Comparison of ENCODE assay signal across 16 mouse cellular contexts in the genomic region with DNA sequence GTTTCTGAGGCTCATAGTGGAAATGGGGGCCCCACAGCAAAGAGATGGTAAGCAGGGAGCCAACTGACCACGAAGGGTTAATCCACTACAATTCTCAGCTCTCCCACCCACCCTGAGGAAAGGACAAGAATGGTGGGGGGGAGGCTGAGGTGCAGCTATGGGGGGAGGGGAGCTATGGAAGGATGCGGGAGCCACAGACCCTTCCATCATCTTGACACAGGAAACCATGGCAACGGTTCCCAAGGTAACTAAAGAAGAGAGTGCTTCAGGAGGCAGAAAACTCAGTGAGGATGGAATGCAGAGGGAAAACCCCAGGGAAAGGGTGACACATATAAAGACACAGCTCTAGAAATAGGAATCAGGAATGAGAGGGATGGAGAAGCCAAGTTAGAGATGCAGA. TPM values are rescaled to one million over a fixed set of nuclear protein-coding genes. Genes with fewer than 3 reads are reported as not detected.
DNase-seq lines count a peak whose midpoint lies in the region; ATAC-seq and TF ChIP-seq lines count a peak whose summit lies in the region.
"Had no signal": no experiment of that assay in that cellular context is flagged by ENCODE, and none has a peak within 500 bp of the region (broad histone marks: within the 10 kb centered on the region; RNA-seq: fewer than 3 reads in every experiment).

No protein-coding gene starts in this region.

- no peak for TF ChIP-seq CTCF in cerebellum, adult 2 months (IDR thresholded peaks at IDR 0.05; ENCODE audit: borderline replicate concordance, insufficient read depth, low read depth, low read length)
- TF ChIP-seq CTCF in stomach, postnatal 0 days (IDR thresholded peaks at IDR 0.05; ENCODE audit: low read depth), result no peak

- H3K4me1 ChIP-seq in hindbrain, embryonic 10.5 days (replicated peaks), result peaks cover 30% of the 10 kb centered on the region
- peaks cover 32% of the 10 kb centered on the region for H3K4me1 ChIP-seq in midbrain, embryonic 12.5 days
- H3K4me1 ChIP-seq in cerebellum, adult 2 months (ENCODE audit: control insufficient read depth, insufficient read depth, low read length), result no peaks in the 10 kb centered on the region
- no peaks in the 10 kb centered on the region for H3K4me1 ChIP-seq in stomach, postnatal 0 days (replicated peaks; ENCODE audit: control insufficient read depth, insufficient read depth)
- H3K4me1 ChIP-seq: heart, embryonic 15.5 days; limb, embryonic 13.5 days; megakaryocyte, embryonic 14.5 days had no signal

- TF ChIP-seq POLR2A in cerebellum, adult 2 months (IDR thresholded peaks at IDR 0.05; ENCODE audit: borderline replicate concordance, insufficient read depth, low read length), result no peak

- ATAC-seq in midbrain, embryonic 12.5 days (ENCODE audit: low FRiP score, low read depth), result peak; percentile 82
- ATAC-seq in stomach, postnatal 0 days (ENCODE audit: low FRiP score, low TSS enrichment), result no peak

- 55% methylated on average over 3 of the region's 3 CpGs for WGBS in hindbrain, embryonic 10.5 days
- WGBS in midbrain, embryonic 12.5 days, result 47% methylated on average over 3 of the region's 3 CpGs
- WGBS in cerebellum, adult 2 months, result 52% methylated on average over 3 of the region's 3 CpGs
- WGBS in stomach, postnatal 0 days, result 46% methylated on average over 3 of the region's 3 CpGs

- no peaks in the 10 kb centered on the region for H3K9me3 ChIP-seq in hindbrain, embryonic 10.5 days
- H3K9me3 ChIP-seq in midbrain, embryonic 12.5 days, result no peaks in the 10 kb centered on the region
- no peaks in the 10 kb centered on the region for H3K9me3 ChIP-seq in stomach, postnatal 0 days (ENCODE audit: control insufficient read depth, low read length)
- H3K9me3 ChIP-seq: heart, embryonic 15.5 days; limb, embryonic 13.5 days; megakaryocyte, embryonic 14.5 days had no signal

- peak; percentile 51 for DNase-seq in R1 (ENCODE audit: low read depth, low spot score)
- DNase-seq in embryo, embryonic 11 days, result peak; percentile 70
- DNase-seq in hindbrain, embryonic 10.5 days (ENCODE audit: low spot score), result peak; percentile 17
- no peak for DNase-seq in cerebellum, adult 2 months
- no peak for DNase-seq in kidney, postnatal 14 days
- DNase-seq in gastrocnemius, postnatal 25 days, result no peak
- no peak for DNase-seq in stomach, postnatal 0 days (ENCODE audit: low spot score)
- DNase-seq: kidney, postnatal 36 days; lung, adult 18-20 months had no signal

- H3K9ac ChIP-seq in midbrain, embryonic 12.5 days (replicated peaks), result no peak overlapping the region
- H3K9ac ChIP-seq in stomach, postnatal 0 days (ENCODE audit: low read length), result no peak overlapping the region
- H3K9ac ChIP-seq: heart, embryonic 15.5 days; limb, embryonic 13.5 days had no signal

- H3K4me2 ChIP-seq in midbrain, embryonic 12.5 days (replicated peaks), result no peak overlapping the region
- H3K4me2 ChIP-seq in stomach, postnatal 0 days (replicated peaks; ENCODE audit: low read depth), result no peak overlapping the region
- H3K4me2 ChIP-seq: heart, embryonic 15.5 days; limb, embryonic 13.5 days had no signal

- no peak for TF ChIP-seq EP300 in stomach, postnatal 0 days (optimal IDR thresholded peaks at IDR 0.05)

- no peaks in the 10 kb centered on the region for H3K36me3 ChIP-seq in hindbrain, embryonic 10.5 days
- H3K36me3 ChIP-seq in midbrain, embryonic 12.5 days, result no peaks in the 10 kb centered on the region
- H3K36me3 ChIP-seq in stomach, postnatal 0 days (ENCODE audit: control insufficient read depth, insufficient read depth, low read length), result no peaks in the 10 kb centered on the region
- H3K36me3 ChIP-seq: heart, embryonic 15.5 days; limb, embryonic 13.5 days had no signal

- H3K4me3 ChIP-seq in hindbrain, embryonic 10.5 days, result no peak overlapping the region
- no peak overlapping the region for H3K4me3 ChIP-seq in midbrain, embryonic 12.5 days
- H3K4me3 ChIP-seq in cerebellum, adult 2 months (replicated peaks; ENCODE audit: insufficient read depth, low read depth, low read length), result no peak overlapping the region
- H3K4me3 ChIP-seq in stomach, postnatal 0 days (ENCODE audit: low read depth, low read length), result no peak overlapping the region
- H3K4me3 ChIP-seq: heart, embryonic 15.5 days; limb, embryonic 13.5 days; megakaryocyte, embryonic 14.5 days had no signal

- peak overlapping the region; percentile 40; the same call in 1 of the 2 replicates for H3K27ac ChIP-seq in hindbrain, embryonic 10.5 days
- peak overlapping the region; percentile 65 for H3K27ac ChIP-seq in midbrain, embryonic 12.5 days (replicated peaks)
- H3K27ac ChIP-seq in cerebellum, adult 2 months (ENCODE audit: insufficient read depth, low read length), result no peak overlapping the region
- no peak overlapping the region for H3K27ac ChIP-seq in stomach, postnatal 0 days (replicated peaks)
- H3K27ac ChIP-seq: heart, embryonic 15.5 days; limb, embryonic 13.5 days had no signal

- no peaks in the 10 kb centered on the region for H3K27me3 ChIP-seq in hindbrain, embryonic 10.5 days (ENCODE audit: insufficient read depth, poor library complexity, severe bottlenecking)
- no peaks in the 10 kb centered on the region for H3K27me3 ChIP-seq in midbrain, embryonic 12.5 days
- no peaks in the 10 kb centered on the region for H3K27me3 ChIP-seq in cerebellum, adult 2 months (ENCODE audit: control insufficient read depth, insufficient read depth, low read length)
- H3K27me3 ChIP-seq in stomach, postnatal 0 days (ENCODE audit: control insufficient read depth, insufficient read depth, low read length), result no peaks in the 10 kb centered on the region
- H3K27me3 ChIP-seq: limb, embryonic 13.5 days had no signal

RNA-seq across cellular contexts. Expression of gene Avpr2, which starts 27.2 kb away (rescaled TPM):
- polyA plus RNA-seq in hindbrain, embryonic 10.5 days (2016; fragmentation: Nextera tagmentation; extraction: Ambion mirVana), result 0.16 TPM in 1 of 2 replicates, not detected in the other
- polyA plus RNA-seq in midbrain, embryonic 12.5 days (2016; fragmentation: Nextera tagmentation; extraction: Ambion mirVana), result 0.30 and 0.34 TPM in 2 replicates
- polyA plus RNA-seq in cerebellum, adult 2 months (2012; rRNA removed), result 0.16 and 0.41 TPM in 2 replicates
- total RNA-seq in gastrocnemius, postnatal 25 days (2021), result not detected
- 0.42 and 0.67 TPM in 2 replicates for polyA plus RNA-seq in stomach, postnatal 0 days (2015; fragmentation: Nextera tagmentation; extraction: Ambion mirVana)
- total RNA-seq: adrenal gland, adult 18-20 months; gastrocnemius, postnatal 4 days had no signal
- polyA plus RNA-seq: cortical plate, adult 2 months had no signal

RNA-seq across cellular contexts. Expression of gene L1cam, which starts 31.2 kb away (rescaled TPM):
- 13.4 and 26.1 TPM in 2 replicates for polyA plus RNA-seq in hindbrain, embryonic 10.5 days (2016; fragmentation: Nextera tagmentation; extraction: Ambion mirVana)
- polyA plus RNA-seq in midbrain, embryonic 12.5 days (2016; fragmentation: Nextera tagmentation; extraction: Ambion mirVana), result 34.9 and 42.6 TPM in 2 replicates
- 97.0 and 98.1 TPM in 2 replicates for polyA plus RNA-seq in cerebellum, adult 2 months (2012; rRNA removed)
- 1 to 10 TPM; 1.2 to 2.3 TPM for total RNA-seq in gastrocnemius, postnatal 25 days (2021)
- polyA plus RNA-seq in stomach, postnatal 0 days (2015; fragmentation: Nextera tagmentation; extraction: Ambion mirVana), result 3.9 and 5.8 TPM in 2 replicates

RNA-seq across cellular contexts. Expression of gene Pdzd4, which starts 39.9 kb away (rescaled TPM):
- polyA plus RNA-seq in hindbrain, embryonic 10.5 days (2016; fragmentation: Nextera tagmentation; extraction: Ambion mirVana), result 0.63 and 1.0 TPM in 2 replicates
- polyA plus RNA-seq in midbrain, embryonic 12.5 days (2016; fragmentation: Nextera tagmentation; extraction: Ambion mirVana), result 2.4 and 2.5 TPM in 2 replicates
- 54.6 and 56.6 TPM in 2 replicates for polyA plus RNA-seq in cerebellum, adult 2 months (2012; rRNA removed)
- 1 to 10 TPM; 1.1 to 1.4 TPM for total RNA-seq in gastrocnemius, postnatal 25 days (2021)
- polyA plus RNA-seq in stomach, postnatal 0 days (2015; fragmentation: Nextera tagmentation; extraction: Ambion mirVana), result 0.27 and 0.38 TPM in 2 replicates

RNA-seq across cellular contexts. Expression of gene Arhgap4, which starts 57.0 kb away (rescaled TPM):
- 2.2 TPM in 2 replicates for polyA plus RNA-seq in hindbrain, embryonic 10.5 days (2016; fragmentation: Nextera tagmentation; extraction: Ambion mirVana)
- polyA plus RNA-seq in midbrain, embryonic 12.5 days (2016; fragmentation: Nextera tagmentation; extraction: Ambion mirVana), result 2.6 and 2.8 TPM in 2 replicates
- polyA plus RNA-seq in cerebellum, adult 2 months (2012; rRNA removed), result 5.4 and 5.9 TPM in 2 replicates
- 1 to 10 TPM in 1 of 2 experiments, under 1 TPM in 1; 0.41 to 1.6 TPM for total RNA-seq in gastrocnemius, postnatal 25 days (2021)
- polyA plus RNA-seq in stomach, postnatal 0 days (2015; fragmentation: Nextera tagmentation; extraction: Ambion mirVana), result 1.2 TPM in 2 replicates

RNA-seq across cellular contexts. Expression of gene Naa10, which starts 57.1 kb away (rescaled TPM):
- polyA plus RNA-seq in hindbrain, embryonic 10.5 days (2016; fragmentation: Nextera tagmentation; extraction: Ambion mirVana), result 148 and 159 TPM in 2 replicates
- 119 and 123 TPM in 2 replicates for polyA plus RNA-seq in midbrain, embryonic 12.5 days (2016; fragmentation: Nextera tagmentation; extraction: Ambion mirVana)
- 92.3 and 96.2 TPM in 2 replicates for polyA plus RNA-seq in cerebellum, adult 2 months (2012; rRNA removed)
- total RNA-seq in gastrocnemius, postnatal 25 days (2021), result 10 to 100 TPM; 59.1 to 60.5 TPM
- 82.6 and 88.2 TPM in 2 replicates for polyA plus RNA-seq in stomach, postnatal 0 days (2015; fragmentation: Nextera tagmentation; extraction: Ambion mirVana)

Comparison
In these comparisons a context has a peak if more than half of its experiments do, and no peak if none do; other contexts are left out.
1. DNase-seq: peak in R1 (single experiment), embryo, embryonic 11 days (single experiment) and hindbrain, embryonic 10.5 days (single experiment); none in cerebellum, adult 2 months (0 of 2), kidney, postnatal 14 days (single experiment), gastrocnemius, postnatal 25 days (single experiment) and stomach, postnatal 0 days (single experiment).
2. H3K27ac ChIP-seq: peak in hindbrain, embryonic 10.5 days (single experiment) and midbrain, embryonic 12.5 days (single experiment); none in cerebellum, adult 2 months (single experiment) and stomach, postnatal 0 days (single experiment).
3. RNA of gene Pdzd4, which starts 39.9 kb away (polyA plus RNA-seq): 54.6 to 56.6 TPM in cerebellum, adult 2 months; 2.4 to 2.5 TPM in midbrain, embryonic 12.5 days, 0.63 to 1.0 TPM in hindbrain, embryonic 10.5 days and 0.27 to 0.38 TPM in stomach, postnatal 0 days; every median in the first group is over 10 times any median in the second.